Mouse (Mus musculus): Measurements from ENCODE around the gene Myo3b. TPM values are rescaled to one million over a fixed set of nuclear protein-coding genes. Genes with fewer than 3 reads are reported as not detected.

The Myo3b gene
- total RNA-seq, 2 experiments from 2014 or later: not detected

- no peak for ATAC-seq (replicated peaks; ENCODE audit: low FRiP score, poor library complexity, severe bottlenecking)
These were observed 368.8 kb downstream of the Myo3b start for GRCm38 (mm10) chr2:70407729-70408128.

- ATAC-seq (replicated peaks; ENCODE audit: low FRiP score, poor library complexity, severe bottlenecking): no peak
These were observed 371.5 kb downstream of the Myo3b start for GRCm38 (mm10) chr2:70410298-70410885.

GRCm38 (mm10) chr2:70412315-70412714 is 373.4 kb downstream of the Myo3b start:
- ATAC-seq (replicated peaks; ENCODE audit: low FRiP score, poor library complexity, severe bottlenecking): no peak

GRCm38 (mm10) chr2:70414386-70414785 is 375.5 kb downstream of the Myo3b start:
- no peak for ATAC-seq (replicated peaks; ENCODE audit: low FRiP score, poor library complexity, severe bottlenecking)

- no peak for ATAC-seq (replicated peaks; ENCODE audit: low FRiP score, poor library complexity, severe bottlenecking)
These were observed 376.6 kb downstream of the Myo3b start for GRCm38 (mm10) chr2:70415521-70415920.

- ATAC-seq (replicated peaks; ENCODE audit: low FRiP score, poor library complexity, severe bottlenecking): no peak
These were observed 380.4 kb downstream of the Myo3b start for GRCm38 (mm10) chr2:70419336-70419735.

- ATAC-seq (replicated peaks; ENCODE audit: low FRiP score, poor library complexity, severe bottlenecking): no peak
These were observed 382.4 kb downstream of the Myo3b start for GRCm38 (mm10) chr2:70421144-70421874.

- ATAC-seq (replicated peaks; ENCODE audit: low FRiP score, poor library complexity, severe bottlenecking): no peak
These were observed 386.7 kb downstream of the Myo3b start for GRCm38 (mm10) chr2:70425611-70426010.

- no peak for ATAC-seq (replicated peaks; ENCODE audit: low FRiP score, poor library complexity, severe bottlenecking)
These were observed 404.1 kb downstream of the Myo3b start for GRCm38 (mm10) chr2:70443035-70443434.

- ATAC-seq (replicated peaks; ENCODE audit: low FRiP score, poor library complexity, severe bottlenecking): no peak
These were observed 405.2 kb downstream of the Myo3b start for GRCm38 (mm10) chr2:70444141-70444540.

GRCm38 (mm10) chr2:70456205-70456604 is 417.3 kb downstream of the Myo3b start:
- no peak for ATAC-seq (replicated peaks; ENCODE audit: low FRiP score, poor library complexity, severe bottlenecking)

GRCm38 (mm10) chr2:70463606-70464005 is 424.7 kb downstream of the Myo3b start:
- ATAC-seq (replicated peaks; ENCODE audit: low FRiP score, poor library complexity, severe bottlenecking): no peak

- no peak for ATAC-seq (replicated peaks; ENCODE audit: low FRiP score, poor library complexity, severe bottlenecking)
These were observed 432.2 kb downstream of the Myo3b start for GRCm38 (mm10) chr2:70471136-70471535.

GRCm38 (mm10) chr2:70471861-70472620 is 433.1 kb downstream of the Myo3b start:
- no peak for ATAC-seq (replicated peaks; ENCODE audit: low FRiP score, poor library complexity, severe bottlenecking)

Other genes starting within 250 kb of the Myo3b start
- 1.5 TPM in 1 of 2 replicates, not detected in the other for gene Ccdc173, start 249.6 kb upstream of the Myo3b start, total RNA-seq (2015; ENCODE audit: low replicate concordance)
- gene Ccdc173, start 249.6 kb upstream of the Myo3b start, total RNA-seq (2017; ENCODE audit: low replicate concordance): 1.1 and 2.0 TPM in 2 replicates
- 8.4 and 15.4 TPM in 2 replicates for gene Phospho2, start 249.5 kb upstream of the Myo3b start, total RNA-seq (2015; ENCODE audit: low replicate concordance)
- gene Phospho2, start 249.5 kb upstream of the Myo3b start, total RNA-seq (2017; ENCODE audit: low replicate concordance): 10.2 and 12.0 TPM in 2 replicates
- gene Klhl23, start 217.2 kb upstream of the Myo3b start, total RNA-seq (2015; ENCODE audit: low replicate concordance): 2.1 and 2.7 TPM in 2 replicates
- gene Klhl23, start 217.2 kb upstream of the Myo3b start, total RNA-seq (2017; ENCODE audit: low replicate concordance): 3.6 and 10.4 TPM in 2 replicates
- gene Ssb, start 177.6 kb upstream of the Myo3b start, total RNA-seq (2015; ENCODE audit: low replicate concordance): 90.3 and 130 TPM in 2 replicates
- gene Ssb, start 177.6 kb upstream of the Myo3b start, total RNA-seq (2017; ENCODE audit: low replicate concordance): 98.7 and 161 TPM in 2 replicates
- gene Mettl5, start 153.5 kb upstream of the Myo3b start, total RNA-seq (2015; ENCODE audit: low replicate concordance): 22.8 and 34.0 TPM in 2 replicates
- 33.3 and 50.2 TPM in 2 replicates for gene Mettl5, start 153.5 kb upstream of the Myo3b start, total RNA-seq (2017; ENCODE audit: low replicate concordance)
- gene Ubr3, start 141.9 kb upstream of the Myo3b start, total RNA-seq (2015; ENCODE audit: low replicate concordance): 63.7 and 68.0 TPM in 2 replicates
- gene Ubr3, start 141.9 kb upstream of the Myo3b start, total RNA-seq (2017; ENCODE audit: low replicate concordance): 83.7 and 117 TPM in 2 replicates